38 mouse cellular contexts compared by ENCODE assay signal in the genomic region with DNA sequence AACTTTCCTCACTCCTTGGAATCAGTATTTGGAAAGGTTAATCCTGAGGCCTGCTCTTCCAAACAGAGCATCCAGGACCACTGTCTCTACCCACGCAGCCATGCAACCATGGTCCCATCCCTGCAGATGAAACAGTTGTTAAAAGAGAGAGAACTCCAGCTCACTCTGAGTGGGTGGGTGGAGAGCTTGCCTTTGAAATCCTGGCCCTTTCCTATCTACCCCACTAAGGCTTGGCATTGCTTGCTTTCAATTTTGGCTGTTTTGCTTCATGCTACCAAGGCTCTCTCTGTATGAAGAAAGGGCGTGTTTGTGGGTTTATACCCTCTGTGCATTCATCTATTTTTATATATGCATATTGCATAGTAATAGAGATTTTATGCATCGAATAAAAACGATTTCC. TPM values are rescaled to one million over a fixed set of nuclear protein-coding genes. Genes with fewer than 3 reads are reported as not detected.
DNase-seq lines count a peak whose midpoint lies in the region; ATAC-seq and TF ChIP-seq lines count a peak whose summit lies in the region.
"Had no signal": no experiment of that assay in that cellular context is flagged by ENCODE, and none has a peak within 500 bp of the region (broad histone marks: within the 10 kb centered on the region; RNA-seq: fewer than 3 reads in every experiment).

No protein-coding gene starts in this region.

- 83% methylated on average over 4 of the region's 4 CpGs for WGBS in hindbrain, embryonic 15.5 days
- WGBS in hindbrain, embryonic 13.5 days = 91% methylated on average over 4 of the region's 4 CpGs

- no peak for TF ChIP-seq POLR2A in cortical plate, adult 2 months (IDR thresholded peaks at IDR 0.05; ENCODE audit: extremely low read depth, insufficient read depth, low read length)

- no peaks in the 10 kb centered on the region for H3K27me3 ChIP-seq in hindbrain, embryonic 15.5 days
- H3K27me3 ChIP-seq in hindbrain, embryonic 13.5 days = no peaks in the 10 kb centered on the region
- H3K27me3 ChIP-seq: embryonic facial prominence, embryonic 15.5 days; heart, embryonic 12.5 days; intestine, embryonic 15.5 days; limb, embryonic 15.5 days; liver, embryonic 13.5 days; midbrain, embryonic 15.5 days; neural tube, embryonic 12.5 days had no signal

- intact Hi-C loops in left cerebral cortex, postnatal 14 days (cut with DNase I) = no loop called here
- intact Hi-C loops in left cerebral cortex, postnatal 4 days (cut with DNase I) = no loop called here

- peak overlapping the region; percentile 33; the same call in 1 of the 2 replicates for H3K27ac ChIP-seq in hindbrain, embryonic 15.5 days (replicated peaks)
- no peak overlapping the region for H3K27ac ChIP-seq in hindbrain, embryonic 13.5 days
- H3K27ac ChIP-seq in cortical plate, adult 2 months (ENCODE audit: insufficient read depth, low read length) = peak overlapping the region; percentile 10; the same call in 1 of the 2 replicates
- H3K27ac ChIP-seq: embryonic facial prominence, embryonic 10.5 days; embryonic facial prominence, embryonic 15.5 days; heart, adult 2 months; intestine, embryonic 15.5 days; limb, embryonic 10.5 days; limb, embryonic 15.5 days; liver, embryonic 13.5 days; midbrain, embryonic 10.5 days; midbrain, embryonic 15.5 days; neural tube, embryonic 12.5 days had no signal

- H3K9ac ChIP-seq in hindbrain, embryonic 15.5 days = no peak overlapping the region
- H3K9ac ChIP-seq in hindbrain, embryonic 13.5 days = no peak overlapping the region
- H3K9ac ChIP-seq: embryonic facial prominence, embryonic 15.5 days; heart, embryonic 12.5 days; intestine, embryonic 15.5 days; limb, embryonic 15.5 days; liver, embryonic 13.5 days; midbrain, embryonic 15.5 days; neural tube, embryonic 12.5 days had no signal

- no peaks in the 10 kb centered on the region for H3K36me3 ChIP-seq in hindbrain, embryonic 15.5 days
- no peaks in the 10 kb centered on the region for H3K36me3 ChIP-seq in hindbrain, embryonic 13.5 days
- H3K36me3 ChIP-seq: embryonic facial prominence, embryonic 10.5 days; embryonic facial prominence, embryonic 15.5 days; heart, embryonic 12.5 days; intestine, embryonic 15.5 days; limb, embryonic 10.5 days; limb, embryonic 15.5 days; liver, embryonic 13.5 days; midbrain, embryonic 10.5 days; midbrain, embryonic 15.5 days; neural tube, embryonic 12.5 days had no signal

- H3K4me2 ChIP-seq in hindbrain, embryonic 15.5 days = no peak overlapping the region
- H3K4me2 ChIP-seq in hindbrain, embryonic 13.5 days = no peak overlapping the region
- H3K4me2 ChIP-seq: embryonic facial prominence, embryonic 15.5 days; heart, embryonic 12.5 days; intestine, embryonic 15.5 days; limb, embryonic 15.5 days; liver, embryonic 13.5 days; midbrain, embryonic 15.5 days; neural tube, embryonic 12.5 days had no signal

- H3K9me3 ChIP-seq in hindbrain, embryonic 15.5 days = no peaks in the 10 kb centered on the region
- H3K9me3 ChIP-seq in hindbrain, embryonic 13.5 days = no peaks in the 10 kb centered on the region
- H3K9me3 ChIP-seq: embryonic facial prominence, embryonic 10.5 days; embryonic facial prominence, embryonic 15.5 days; heart, embryonic 12.5 days; intestine, embryonic 15.5 days; limb, embryonic 10.5 days; limb, embryonic 15.5 days; liver, embryonic 13.5 days; midbrain, embryonic 10.5 days; midbrain, embryonic 15.5 days; neural tube, embryonic 12.5 days had no signal

- peaks cover 17% of the 10 kb centered on the region; the same call in 1 of the 2 replicates for H3K4me1 ChIP-seq in hindbrain, embryonic 15.5 days (replicated peaks)
- H3K4me1 ChIP-seq in hindbrain, embryonic 13.5 days (replicated peaks) = peaks cover 17% of the 10 kb centered on the region
- peaks cover 4% of the 10 kb centered on the region; the same call in 1 of the 2 replicates for H3K4me1 ChIP-seq in cortical plate, adult 2 months (ENCODE audit: control insufficient read depth, insufficient read depth, low read length)
- H3K4me1 ChIP-seq: heart, embryonic 12.5 days; limb, embryonic 15.5 days; liver, embryonic 13.5 days; midbrain, embryonic 10.5 days; neural tube, embryonic 12.5 days had no signal

- peak; percentile 9 to 26 for DNase-seq in left cerebral cortex, postnatal 14 days (ENCODE audit: low spot score in 2 of 2)
- DNase-seq in left cerebral cortex, postnatal 4 days = no peak
- peak; percentile 58 for DNase-seq in brain, adult 2 months (ENCODE audit: low read depth, low spot score)
- no peak for DNase-seq in urinary bladder, adult 18-20 months (ENCODE audit: low spot score in 2 of 2)
- DNase-seq: adrenal gland, postnatal 25 days; B cell, adult 2 months; cerebellum, adult 2 months; heart, adult 2 months; heart, postnatal 4 days; kidney, adult 2 months; kidney, postnatal 36 days; liver, embryonic 13.5 days; lung, adult 18-20 months; lung, postnatal 10 days; spleen, adult 18-20 months; thymus, adult 2 months; thymus, postnatal 36 days had no signal

- ATAC-seq in hindbrain, embryonic 15.5 days (ENCODE audit: low FRiP score, low read depth) = no peak
- ATAC-seq in hindbrain, embryonic 13.5 days (ENCODE audit: low FRiP score) = no peak
- ATAC-seq: hindbrain, postnatal 0 days; intestine, embryonic 15.5 days; midbrain, embryonic 15.5 days had no signal

- TF ChIP-seq CTCF in cortical plate, adult 2 months (IDR thresholded peaks at IDR 0.05; ENCODE audit: extremely low read depth, insufficient read depth, low read length) = no peak

- H3K4me3 ChIP-seq in hindbrain, embryonic 15.5 days = no peak overlapping the region
- H3K4me3 ChIP-seq in hindbrain, embryonic 13.5 days = no peak overlapping the region
- H3K4me3 ChIP-seq in cortical plate, adult 2 months (ENCODE audit: insufficient read depth, low read length) = no peak overlapping the region
- H3K4me3 ChIP-seq: embryonic facial prominence, embryonic 10.5 days; embryonic facial prominence, embryonic 15.5 days; heart, adult 2 months; heart, embryonic 12.5 days; intestine, embryonic 15.5 days; limb, embryonic 10.5 days; limb, embryonic 15.5 days; liver, embryonic 13.5 days; midbrain, embryonic 10.5 days; midbrain, embryonic 15.5 days; neural tube, embryonic 12.5 days had no signal

RNA-seq across cellular contexts. Expression of gene Gm11011, which starts 12.0 kb away (rescaled TPM):
- not detected in 2 replicates for polyA plus RNA-seq in hindbrain, embryonic 15.5 days (2015; fragmentation: Nextera tagmentation; extraction: Ambion mirVana)
- polyA plus RNA-seq in hindbrain, embryonic 13.5 days (2015; fragmentation: Nextera tagmentation; extraction: Ambion mirVana) = not detected in 2 replicates
- total RNA-seq in left cerebral cortex, postnatal 14 days (2021) = not detected
- total RNA-seq in left cerebral cortex, postnatal 4 days (2021) = not detected
- polyA plus RNA-seq in cortical plate, adult 2 months (2012; rRNA removed) = not detected in 2 replicates
- total RNA-seq: adrenal gland, adult 18-20 months; adrenal gland, postnatal 25 days; gastrocnemius, adult 8-10 months; gastrocnemius, postnatal 4 days; heart, adult 2 months; heart, postnatal 4 days; hindbrain, postnatal 0 days; left cerebral cortex, adult 18-20 months had no signal
- polyA plus RNA-seq: brain, embryonic 14.5 days; cerebellum, adult 2 months; embryonic facial prominence, embryonic 10.5 days; embryonic facial prominence, embryonic 15.5 days; heart, adult 2 months; heart, embryonic 12.5 days; heart, postnatal 0 days; hindbrain, postnatal 0 days; intestine, embryonic 15.5 days; kidney, adult 2 months; kidney, embryonic 16.5 days; limb, embryonic 10.5 days; limb, embryonic 15.5 days; liver, embryonic 13.5 days; midbrain, embryonic 10.5 days; midbrain, embryonic 15.5 days; neural tube, embryonic 12.5 days; stomach, embryonic 16.5 days; thymus, adult 2 months had no signal

RNA-seq across cellular contexts. Expression of gene Tshz2, which starts 33.2 kb away (rescaled TPM):
- polyA plus RNA-seq in hindbrain, embryonic 15.5 days (2015; fragmentation: Nextera tagmentation; extraction: Ambion mirVana) = 30.2 and 36.3 TPM in 2 replicates
- 43.0 and 43.6 TPM in 2 replicates for polyA plus RNA-seq in hindbrain, embryonic 13.5 days (2015; fragmentation: Nextera tagmentation; extraction: Ambion mirVana)
- total RNA-seq in left cerebral cortex, postnatal 14 days (2021) = 10 to 100 TPM; 20.7 to 49.7 TPM
- 10 to 100 TPM; 29.9 to 52.3 TPM for total RNA-seq in left cerebral cortex, postnatal 4 days (2021)
- polyA plus RNA-seq in cortical plate, adult 2 months (2012; rRNA removed) = 46.5 and 48.1 TPM in 2 replicates

Comparison
In these comparisons a context has a peak if more than half of its experiments do, and no peak if none do; other contexts are left out.
1. DNase-seq: peak in left cerebral cortex, postnatal 14 days (2 of 2) and brain, adult 2 months (single experiment); none in left cerebral cortex, postnatal 4 days (single experiment) and urinary bladder, adult 18-20 months (0 of 2).